Mouse (Mus musculus): ENCODE results near the gene Nipal1.

The Nipal1 gene

DNA sequence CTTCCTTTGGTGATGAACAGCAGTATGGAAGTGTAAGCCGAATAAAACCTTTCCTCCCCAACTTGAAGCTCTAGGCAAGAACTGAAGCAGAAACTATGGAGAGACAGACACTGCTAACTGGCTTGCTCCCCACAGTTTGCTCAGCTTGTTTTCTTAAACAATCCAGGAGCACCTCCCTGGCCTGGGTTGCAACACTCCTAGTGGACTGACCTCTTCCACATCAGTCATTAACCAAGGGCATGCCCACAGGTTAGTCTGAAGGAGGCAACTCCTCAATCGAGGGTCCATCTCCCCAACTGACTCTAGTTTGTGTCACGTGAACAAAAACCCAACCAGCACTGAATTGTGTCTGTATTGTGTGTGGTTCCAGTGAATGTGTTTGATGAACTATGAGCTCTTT lies 17.3 kb downstream of the Nipal1 start:
- intact Hi-C loops (cut with DNase I): loop anchor here (5.0 kb wide), 1 partner anchor 47 kb away; no protein-coding TSS in a partner anchor

DNA sequence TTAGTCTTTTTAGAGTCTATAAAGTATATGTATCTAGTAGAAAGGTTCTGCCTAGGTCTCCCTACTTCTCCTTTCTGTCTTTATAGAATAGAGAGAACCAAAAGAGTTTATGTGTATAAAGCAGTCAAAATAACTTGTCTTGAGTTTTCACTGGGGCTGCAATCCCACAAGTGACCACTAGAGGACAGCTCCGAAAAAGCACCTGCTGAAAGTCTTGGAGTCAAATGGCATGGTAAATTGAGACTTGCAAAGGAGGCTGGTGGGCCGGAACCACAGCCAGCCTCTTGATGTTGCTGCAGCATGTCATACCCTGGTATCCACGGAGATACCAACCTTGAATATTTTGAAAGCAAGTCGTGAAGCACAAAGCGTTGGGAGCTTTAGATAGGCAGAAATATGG lies 17.7 kb downstream of the Nipal1 start:
- intact Hi-C loops (cut with DNase I): loop anchor here (5.0 kb wide), 1 partner anchor 47 kb away; no protein-coding TSS in a partner anchor

DNA sequence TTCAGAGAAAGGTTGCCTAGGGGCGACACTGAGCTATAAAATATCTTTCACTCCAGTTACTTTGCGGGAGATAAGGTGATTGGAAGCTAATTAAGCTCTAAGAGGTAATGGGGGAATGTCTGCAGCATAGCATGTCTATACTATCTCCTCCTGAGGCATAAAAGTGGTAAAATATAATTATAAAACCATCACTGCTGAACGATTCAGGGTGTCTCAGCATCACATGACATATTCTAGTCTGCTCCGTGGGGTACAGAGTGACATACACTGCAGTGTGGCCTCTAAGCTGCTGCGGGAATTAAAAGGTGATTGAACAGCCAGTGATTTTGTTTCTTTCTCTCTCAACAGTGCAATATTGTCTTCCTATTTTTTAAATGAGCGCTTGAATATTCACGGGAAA lies 18.8 kb downstream of the Nipal1 start:
- intact Hi-C loops (cut with DNase I): loop anchor here (5.0 kb wide), 1 partner anchor 46 kb away; no protein-coding TSS in a partner anchor

DNA sequence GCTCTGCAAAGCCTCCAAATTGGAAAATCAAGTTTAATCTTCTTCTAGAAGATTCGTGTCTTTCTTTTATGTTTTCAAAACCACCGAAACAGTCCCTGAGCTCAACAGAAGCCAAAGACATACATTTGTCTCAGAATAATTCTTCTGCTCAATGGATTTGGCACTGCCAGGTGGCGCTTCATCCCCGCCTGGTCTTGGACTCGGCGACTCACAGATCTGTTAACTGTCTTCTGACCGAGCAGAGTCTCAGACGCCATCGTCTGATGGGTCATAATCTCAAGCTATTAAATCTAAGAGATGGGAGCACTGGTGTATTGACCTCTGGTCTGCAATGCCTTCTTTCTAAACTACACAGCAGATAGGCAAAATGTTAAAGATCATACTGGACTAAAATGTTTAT lies 20.8 kb downstream of the Nipal1 start:
- intact Hi-C loops (cut with DNase I): loop anchor here (5.0 kb wide), 1 partner anchor 44 kb away; no protein-coding TSS in a partner anchor

DNA sequence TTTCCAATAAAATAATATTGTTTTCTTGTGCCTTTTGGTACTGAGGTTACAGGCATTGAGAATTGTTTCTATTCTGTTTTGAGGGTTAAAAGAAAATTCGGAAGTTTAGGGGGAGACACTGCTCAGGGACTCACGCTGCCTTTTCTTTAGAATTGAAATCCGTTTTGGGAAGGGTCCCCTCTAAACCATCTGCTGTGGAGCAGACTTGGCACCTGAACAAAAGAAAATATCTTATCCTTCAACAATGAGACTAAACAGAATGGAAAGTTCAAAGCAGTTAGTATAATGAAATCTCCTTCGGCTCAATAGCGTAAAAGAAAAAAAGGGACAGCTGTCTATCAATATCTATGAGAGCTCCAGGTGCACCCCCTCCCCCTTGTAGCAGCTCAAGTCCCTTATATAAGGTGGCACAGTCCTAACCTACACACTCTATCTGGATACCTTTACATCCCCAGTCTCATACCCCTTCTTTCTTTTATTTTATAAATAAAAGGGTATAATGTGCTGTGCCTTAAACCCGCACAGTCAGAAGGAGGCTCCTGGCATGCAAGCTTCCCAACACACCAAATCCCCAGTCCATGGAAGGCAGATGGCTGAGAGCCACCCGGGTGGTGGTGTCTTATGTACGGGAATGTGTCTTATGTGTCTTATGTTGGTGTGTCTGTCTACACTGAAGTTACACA lies 23.6 kb downstream of the Nipal1 start:
- intact Hi-C loops (cut with DNase I): no loop called here

DNA sequence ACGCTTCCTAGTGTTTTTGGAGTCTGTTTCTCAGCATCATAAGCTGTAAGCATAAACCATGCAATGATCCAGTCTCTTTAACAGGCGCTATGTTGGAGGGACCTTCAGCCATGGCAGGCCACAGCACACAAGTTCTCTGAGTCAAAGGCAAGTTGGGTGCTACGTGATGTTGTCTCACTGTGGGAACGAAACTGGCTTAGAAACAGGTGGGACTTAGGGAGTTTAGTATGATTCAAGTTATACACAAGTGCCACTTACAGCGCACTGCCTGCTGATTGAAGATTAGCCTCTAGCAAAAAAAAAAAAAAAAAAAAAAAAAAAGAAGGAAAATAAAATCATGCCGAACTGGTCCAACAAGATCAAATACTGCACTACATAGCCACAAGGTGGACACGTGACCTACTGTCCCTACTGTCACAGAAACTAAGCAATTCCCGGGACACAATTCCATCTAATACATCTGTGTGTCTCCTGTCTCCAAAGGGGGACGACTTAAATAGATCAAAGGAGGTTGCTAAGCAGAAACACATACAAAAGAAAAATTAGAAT lies 27.5 kb downstream of the Nipal1 start:
- intact Hi-C loops (cut with DNase I): no loop called here

DNA sequence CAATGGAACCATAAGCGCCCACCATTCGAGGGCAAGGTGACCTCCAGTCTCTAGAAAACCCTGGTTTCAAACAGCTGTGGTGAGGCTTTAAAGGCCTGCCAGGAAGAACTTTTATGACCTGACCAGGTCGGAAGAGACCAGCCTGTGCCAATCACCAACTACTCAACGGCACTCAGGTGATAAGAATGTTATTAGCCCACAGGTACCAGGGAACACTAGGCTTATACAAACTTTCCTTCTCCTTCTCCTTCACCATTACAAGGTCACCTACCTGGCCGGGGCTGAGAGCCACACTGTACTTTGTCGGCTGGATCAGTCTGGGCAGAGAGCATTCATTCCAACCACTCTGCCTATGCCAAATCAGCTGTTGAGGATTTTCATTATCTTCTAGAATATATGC lies 33.9 kb downstream of the Nipal1 start:
- intact Hi-C loops (cut with DNase I): no loop called here

DNA sequence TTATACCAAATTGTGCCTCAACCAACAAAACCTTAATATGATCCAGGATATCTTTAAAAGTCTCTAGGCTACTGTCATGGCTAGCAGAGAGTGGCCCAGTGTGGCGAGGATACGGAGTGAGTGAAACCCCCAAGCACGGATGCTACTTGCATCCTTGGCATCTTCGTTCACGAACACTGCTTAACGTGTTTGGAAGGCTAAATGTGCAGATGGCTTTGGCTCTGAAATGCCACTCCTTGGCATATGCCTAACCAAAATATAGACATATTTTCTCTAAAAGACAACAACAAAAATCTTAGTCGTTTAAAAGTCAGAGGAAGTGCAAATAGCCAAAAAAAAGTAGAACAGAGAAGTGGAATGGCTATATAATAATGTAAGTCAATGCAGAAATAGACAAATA lies 42.0 kb downstream of the Nipal1 start:
- intact Hi-C loops (cut with DNase I): no loop called here

DNA sequence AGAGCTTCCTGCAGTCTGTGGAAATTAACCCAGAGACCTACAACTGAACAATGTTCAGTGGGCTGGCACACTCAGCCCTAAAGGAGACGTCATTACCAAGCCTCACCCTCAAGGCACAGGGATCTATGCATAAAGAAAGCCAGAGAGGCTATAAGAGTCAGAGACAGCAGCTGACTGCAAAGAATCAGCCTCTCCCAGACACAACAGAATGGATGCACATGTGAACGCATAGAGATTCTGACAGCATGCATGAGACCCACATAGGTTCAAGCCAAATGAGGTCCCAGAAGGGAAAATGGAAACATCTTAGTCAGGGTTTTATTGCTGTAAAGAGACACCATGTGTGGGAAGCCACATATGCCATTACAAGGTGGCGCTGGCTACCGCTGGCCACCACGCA lies 42.9 kb downstream of the Nipal1 start:
- intact Hi-C loops (cut with DNase I): no loop called here

DNA sequence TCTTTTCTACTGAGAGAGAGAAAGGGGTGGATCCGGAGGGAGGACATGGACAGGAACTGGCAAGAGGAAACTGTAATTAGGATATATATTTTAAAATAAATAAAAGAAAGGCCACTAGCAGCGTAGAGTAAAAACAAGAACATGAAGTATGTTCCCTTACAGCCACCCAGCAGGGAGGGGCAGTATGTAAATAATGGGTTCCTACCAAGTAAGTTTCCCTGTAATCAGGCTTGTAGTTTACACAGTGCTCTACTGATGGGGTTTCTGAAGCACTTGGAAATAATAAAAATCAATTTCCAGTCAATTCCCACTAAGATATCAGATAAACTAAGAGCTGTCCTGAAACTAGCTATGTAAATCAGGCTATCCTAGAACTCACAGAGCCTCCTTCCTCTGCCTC lies 47.1 kb downstream of the Nipal1 start:
- intact Hi-C loops (cut with DNase I): no loop called here

DNA sequence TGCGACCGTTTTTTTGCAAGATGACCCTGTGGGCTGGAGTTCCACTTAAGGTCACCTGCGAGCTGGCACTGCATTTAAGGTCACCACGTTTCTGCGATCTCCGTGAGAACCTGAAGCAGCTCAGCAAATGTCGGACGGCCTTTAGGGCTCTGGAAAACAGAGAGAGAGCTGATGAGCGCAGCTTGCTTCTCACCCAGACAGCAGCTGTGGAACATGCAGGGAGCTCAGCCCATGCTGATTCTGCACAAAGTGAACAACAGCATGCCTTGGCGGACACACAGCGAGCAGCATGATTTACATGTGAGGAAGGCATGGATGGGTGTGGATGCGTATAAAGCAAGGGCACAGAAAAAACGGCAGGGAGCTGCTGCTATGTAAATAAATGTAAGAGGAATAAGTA lies 48.9 kb downstream of the Nipal1 start:
- intact Hi-C loops (cut with DNase I): no loop called here

DNA sequence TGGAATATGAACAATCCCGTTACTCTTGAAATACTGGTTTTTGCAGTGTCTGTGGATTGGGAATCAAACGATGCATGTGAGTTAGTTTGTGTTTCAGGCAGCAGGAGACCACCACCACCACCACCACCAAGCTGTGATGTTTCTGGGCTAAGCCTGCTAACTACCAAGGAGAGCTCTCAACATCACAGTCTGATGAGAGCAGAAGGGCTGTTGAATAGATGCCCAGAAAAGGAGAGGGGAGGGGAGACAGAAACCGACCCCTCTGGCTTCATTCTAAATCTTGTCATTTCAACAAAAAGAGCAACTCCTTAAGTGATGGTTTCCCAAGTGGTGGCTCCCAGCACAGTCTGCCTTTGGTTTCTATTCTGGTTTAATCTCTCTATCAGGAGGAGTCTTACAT lies 50.7 kb downstream of the Nipal1 start:
- intact Hi-C loops (cut with DNase I): no loop called here

DNA sequence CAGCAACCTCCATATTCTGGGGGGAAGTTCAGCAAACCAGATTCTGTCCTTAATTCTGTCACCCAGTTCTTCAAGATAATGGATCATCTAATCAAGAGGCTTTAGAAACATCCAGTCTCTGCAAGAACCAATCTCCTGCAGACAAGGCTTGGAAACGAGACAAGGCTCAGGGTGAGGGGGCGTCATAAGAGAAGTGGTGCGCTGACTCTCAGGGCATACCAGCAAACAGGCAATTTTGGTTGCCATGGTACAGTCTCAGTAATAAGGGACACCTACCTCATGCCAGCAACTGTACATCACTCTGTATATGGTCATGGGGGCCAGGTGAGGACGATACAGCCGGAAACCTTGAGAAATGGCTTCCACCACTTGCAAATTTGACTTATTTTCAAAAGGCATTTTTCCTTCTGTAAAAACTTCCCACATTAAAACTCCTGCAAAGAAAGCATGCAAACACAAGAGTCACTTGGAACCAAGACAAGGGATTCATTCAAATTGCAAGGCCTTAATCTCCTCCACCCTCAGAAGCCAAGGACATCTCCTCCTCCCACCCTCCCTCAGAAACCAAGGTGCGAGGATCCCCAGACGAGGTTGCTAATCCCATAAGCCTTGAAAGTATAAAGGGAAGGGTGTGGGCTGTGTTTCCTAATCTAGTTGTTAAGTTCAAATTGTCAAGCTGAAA lies 51.4 kb downstream of the Nipal1 start:
- intact Hi-C loops (cut with DNase I): no loop called here

DNA sequence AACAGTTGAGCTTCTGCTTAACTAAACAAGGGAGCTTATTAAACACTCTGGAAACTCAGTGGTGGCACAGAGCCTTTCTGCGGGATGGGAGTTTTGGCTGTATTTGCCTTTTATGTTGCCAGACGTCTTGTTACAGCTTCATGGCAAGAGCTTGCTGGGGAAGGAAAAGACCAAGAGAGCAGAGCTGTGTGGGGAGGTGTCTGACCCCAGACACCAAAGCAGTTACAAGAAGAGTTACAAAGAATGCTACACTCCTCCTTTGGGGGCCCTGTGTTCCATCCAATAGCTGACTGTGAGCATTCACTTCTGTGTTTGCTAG lies 51.9 kb downstream of the Nipal1 start:
- intact Hi-C loops (cut with DNase I): no loop called here

DNA sequence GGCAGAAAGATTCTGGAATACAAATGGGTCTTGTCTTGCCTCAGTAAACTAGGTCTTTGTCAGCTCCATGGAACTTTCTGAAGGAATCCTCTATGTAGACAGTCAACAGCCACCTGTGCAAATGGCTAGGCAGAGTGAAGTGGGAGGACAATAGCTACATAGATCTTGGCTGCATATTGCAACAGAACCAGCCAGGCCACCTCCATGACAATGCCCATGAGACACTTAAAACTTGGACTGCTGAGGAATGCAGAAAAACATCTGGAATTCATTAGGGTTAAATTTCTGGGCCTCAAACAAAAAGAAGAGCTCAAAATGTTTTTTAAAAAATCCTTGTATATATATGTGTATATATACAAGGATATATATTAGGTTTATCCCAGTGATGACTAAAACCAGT lies 54.6 kb downstream of the Nipal1 start:
- intact Hi-C loops (cut with DNase I): no loop called here

DNA sequence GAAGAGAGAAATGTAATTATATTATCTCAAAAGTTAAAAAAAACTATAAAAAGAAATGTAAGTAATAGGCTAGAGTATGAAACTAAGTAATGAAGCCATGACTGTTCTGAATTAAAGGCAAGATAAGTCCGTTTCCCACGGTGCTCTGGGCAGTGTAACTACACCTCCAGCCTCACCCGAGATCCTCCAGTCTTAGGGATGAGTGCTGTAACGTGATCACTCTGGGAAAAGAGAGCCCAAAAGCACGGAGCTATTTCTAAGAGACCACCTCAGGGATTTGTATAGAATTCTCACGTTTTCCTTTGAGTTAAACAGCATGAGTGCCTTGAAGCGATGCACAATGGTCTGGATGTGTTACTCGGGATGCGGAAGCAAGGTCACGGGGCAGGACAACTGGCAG lies 58.5 kb downstream of the Nipal1 start:
- intact Hi-C loops (cut with DNase I): no loop called here

DNA sequence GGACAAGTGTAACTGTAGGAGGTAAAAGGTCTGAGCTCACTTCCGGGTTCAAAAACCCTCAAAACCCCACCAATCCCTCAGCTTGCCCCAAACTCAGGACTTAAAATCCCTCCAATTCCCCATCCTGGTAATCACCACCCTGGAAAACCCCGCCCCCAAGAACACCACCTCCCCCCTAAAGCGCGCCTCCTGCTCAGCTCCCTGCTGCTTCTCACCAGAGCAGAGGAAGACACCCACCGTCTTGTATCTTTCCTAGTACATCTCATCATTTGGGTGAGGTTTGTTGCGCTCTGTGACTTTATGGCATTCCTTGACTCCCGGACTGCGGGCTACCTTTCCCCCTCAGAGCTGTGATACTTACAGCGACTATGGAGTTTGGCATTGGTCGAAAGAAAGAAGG lies 59.1 kb downstream of the Nipal1 start:
- intact Hi-C loops (cut with DNase I): no loop called here

DNA sequence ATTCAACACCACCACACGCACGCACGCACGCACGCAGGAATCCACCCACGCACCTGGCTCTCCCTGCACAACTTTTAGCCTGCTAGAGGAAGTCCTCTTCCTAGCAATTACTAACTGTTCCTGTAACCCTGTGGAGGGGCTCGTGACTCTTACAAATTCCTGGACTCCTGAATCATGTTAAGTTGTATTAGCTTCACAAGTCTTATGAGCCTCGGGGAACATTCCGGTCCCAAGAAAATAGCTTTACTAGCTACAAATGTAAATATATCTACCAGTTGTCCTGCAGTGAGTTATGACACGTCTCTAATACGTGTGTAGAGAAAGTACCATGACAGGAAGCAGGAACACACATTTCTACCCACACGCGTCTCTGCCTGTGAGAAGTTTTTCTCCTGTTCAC lies 61.9 kb downstream of the Nipal1 start:
- intact Hi-C loops (cut with DNase I): no loop called here

DNA sequence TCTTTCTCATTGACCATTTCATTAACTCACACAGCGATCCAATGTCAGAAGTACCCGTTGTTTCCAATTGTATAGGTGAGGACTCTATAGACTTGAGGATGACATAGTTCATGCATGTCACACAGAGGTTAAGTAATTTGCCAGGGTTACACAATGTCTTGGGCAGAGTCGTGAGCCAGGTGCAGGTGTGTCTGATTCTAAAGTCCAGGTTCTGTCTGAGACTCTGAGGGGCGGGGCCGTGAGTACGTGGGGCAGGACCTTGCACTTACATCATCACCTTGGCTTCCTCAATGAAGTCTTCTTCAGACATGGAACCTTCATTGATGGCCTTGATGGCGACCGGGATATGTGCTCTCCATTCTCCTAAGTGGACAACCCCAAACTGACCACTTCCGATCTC lies 62.4 kb downstream of the Nipal1 start:
- intact Hi-C loops (cut with DNase I): loop anchor here (2.0 to 5.0 kb wide), 2 partner anchors 43 to 359 kb away; no protein-coding TSS in a partner anchor

DNA sequence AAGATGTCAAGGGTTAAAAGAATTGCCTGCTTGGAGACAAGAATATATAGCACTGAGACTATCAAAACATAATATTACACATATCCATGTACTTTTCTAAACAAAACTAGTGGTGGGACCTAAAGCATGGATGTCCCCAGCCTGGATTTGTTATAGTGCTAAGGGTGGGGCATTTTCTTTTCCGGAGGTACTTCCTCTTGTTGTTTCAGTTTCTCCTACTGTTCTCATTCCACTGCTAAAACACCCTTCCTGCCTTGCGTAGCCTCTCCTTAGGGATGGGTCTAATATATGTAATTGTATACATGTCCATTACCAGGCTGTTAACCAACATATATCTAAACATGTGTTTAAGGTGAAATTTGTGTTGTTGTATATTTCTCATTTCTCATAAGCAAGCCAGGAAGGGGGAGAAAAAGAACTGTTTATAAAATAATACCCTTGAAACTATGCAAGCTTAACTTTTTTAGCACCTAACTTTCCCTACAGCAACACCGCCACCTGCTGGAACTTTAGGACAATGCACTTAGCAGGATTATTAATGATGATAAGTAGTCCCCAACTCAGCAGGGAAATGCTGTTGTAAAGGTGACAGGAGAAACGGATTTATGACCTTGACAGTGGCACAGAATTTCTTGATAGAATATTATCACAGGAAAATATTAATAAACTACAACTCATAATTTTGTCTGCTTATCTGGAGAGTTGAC lies 63.1 kb downstream of the Nipal1 start:
- intact Hi-C loops (cut with DNase I): loop anchor here (2.0 to 5.0 kb wide), 2 partner anchors 43 to 360 kb away; no protein-coding TSS in a partner anchor

DNA sequence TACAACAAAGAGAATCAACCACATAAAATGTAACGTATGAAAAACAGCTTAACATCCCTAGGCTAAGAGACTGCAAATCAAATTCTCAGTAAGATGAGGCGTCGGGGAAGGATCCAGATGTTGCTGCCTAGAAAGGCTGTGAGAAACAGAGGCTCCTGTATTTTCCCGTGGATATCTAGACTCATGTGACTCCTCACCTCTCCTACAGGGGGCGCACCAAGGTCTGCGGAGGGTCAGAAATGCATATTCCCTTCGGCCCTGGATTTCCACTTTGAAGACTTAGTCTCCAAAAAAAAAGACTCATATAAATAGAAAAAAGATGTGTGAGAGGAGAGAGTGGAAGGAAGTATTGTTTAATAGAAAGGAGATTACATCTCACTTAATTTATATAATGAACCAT lies 73.0 kb downstream of the Nipal1 start:
- intact Hi-C loops (cut with DNase I): no loop called here
